Mouse (Mus musculus) frontal cortex, postnatal 10 days (tissue): Measurements from ENCODE around the gene Megf9.

Source experiments
- DNase-seq, 2 experiments: peaks; one replicate each; pipeline ENCODE4 v3.0.0; 2022; ENCODE audit warnings: low spot score in 2 of 2, mixed read lengths in 1 of 2

The Megf9 gene

DNA sequence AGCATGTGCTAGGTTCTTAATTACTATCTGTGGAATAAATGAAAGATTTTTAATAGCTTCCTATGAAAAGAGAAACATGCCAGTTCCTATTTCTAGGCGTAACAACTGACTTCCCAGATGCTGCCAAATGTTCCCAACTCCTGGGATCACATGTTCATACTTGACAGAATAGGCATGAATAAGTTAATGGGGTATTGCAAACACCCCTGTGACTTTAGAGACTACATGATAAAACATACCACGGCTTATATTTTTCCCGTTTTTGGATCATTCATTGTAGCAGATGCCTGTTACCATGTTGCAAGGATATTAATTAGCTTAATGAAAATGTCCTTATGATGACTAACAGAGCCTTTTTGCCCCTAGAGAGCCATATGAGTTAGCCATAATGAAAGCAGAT is 88.0 kb downstream of the Megf9 start:
- DNase-seq, result no peak

DNA sequence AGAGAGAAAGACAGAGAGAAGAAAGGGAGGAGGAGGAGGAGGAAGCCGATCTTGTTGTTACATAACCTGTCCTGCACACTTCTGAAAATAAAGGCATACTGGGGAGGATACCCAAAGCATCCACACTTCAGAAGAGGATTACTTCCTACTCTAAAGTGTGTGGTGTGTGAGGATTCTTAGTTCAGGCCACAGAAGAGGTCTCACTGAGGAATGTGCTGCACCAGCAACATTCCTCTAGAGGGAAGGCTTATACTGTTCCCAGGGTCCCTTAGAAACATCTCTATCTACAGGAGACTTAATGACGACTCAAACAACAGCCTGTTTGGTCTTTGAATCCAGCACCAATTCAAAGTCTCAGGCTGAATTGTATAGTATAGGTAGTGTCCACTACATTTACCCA is 114.6 kb downstream of the Megf9 start:
- DNase-seq, result no peak

- DNase-seq, result peak; percentile 25 to 29
Observed at GRCm38 (mm10) chr4:70412126-70412525, 122.7 kb downstream of the Megf9 start.

DNA sequence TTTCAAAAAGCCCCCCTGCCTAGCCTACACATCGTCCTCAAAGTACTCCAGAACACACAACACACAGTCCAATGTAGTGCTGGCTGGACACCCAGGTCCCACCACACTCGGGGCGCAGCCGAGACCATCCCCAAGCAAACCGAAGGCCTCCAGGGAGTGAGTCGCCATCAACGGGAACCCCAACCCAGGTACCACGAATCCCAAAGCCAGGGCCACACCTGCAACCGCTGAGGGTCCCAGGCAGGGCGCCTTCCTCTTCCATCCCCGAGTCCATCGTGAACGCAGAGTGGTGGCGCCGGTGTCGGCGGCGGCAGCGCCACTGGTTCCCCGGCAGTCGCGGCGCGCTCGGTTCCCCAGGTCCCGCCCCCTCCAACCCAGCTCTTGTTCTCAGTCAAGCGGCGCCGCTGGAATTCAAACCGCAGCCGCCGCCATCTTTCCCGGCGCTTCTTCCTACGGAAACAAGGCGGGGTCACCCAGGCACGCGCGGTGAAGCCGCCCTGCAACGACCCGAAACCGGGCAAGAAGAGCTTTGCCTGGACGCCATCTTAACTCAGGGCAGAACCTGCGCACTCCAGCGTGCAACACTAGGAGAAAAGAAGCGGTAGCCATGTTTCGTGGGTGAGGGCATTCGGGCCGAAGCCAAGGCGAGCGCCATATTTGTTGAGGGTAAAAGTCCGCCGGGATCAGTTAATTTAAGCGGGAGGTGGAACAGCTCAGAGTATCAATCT is 124.6 kb downstream of the Megf9 start, which contains the start of gene Cdk5rap2:
Gene Cdk5rap2 (minus strand): TSS at position 450 of the 728 bp plus-strand sequence.
- peak; percentile 96 to 97 for DNase-seq

DNA sequence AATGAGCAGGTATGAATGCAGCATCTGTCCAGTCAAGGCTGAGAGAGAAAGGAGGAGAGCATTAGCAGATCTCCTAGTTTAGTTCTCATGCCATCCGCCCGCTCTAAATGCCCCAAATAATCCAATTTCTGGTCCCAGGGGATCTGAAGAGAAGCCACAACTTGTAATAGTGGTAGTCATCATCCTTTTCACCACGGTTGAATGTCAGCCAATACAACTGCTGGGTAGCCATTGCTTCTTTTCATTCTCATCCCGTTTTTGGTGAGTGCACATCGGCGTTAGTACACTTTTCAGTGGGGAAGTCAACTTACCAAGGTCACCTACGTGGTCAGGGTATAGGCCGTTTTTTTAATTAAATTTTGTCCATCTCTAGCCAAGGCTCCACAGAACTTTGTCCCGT is 125.3 kb downstream of the Megf9 start:
- DNase-seq, result no peak

GRCm38 (mm10) chr4:70402109-70402819 is 132.5 kb downstream of the Megf9 start:
- peak; percentile 60 to 72 for DNase-seq

DNA sequence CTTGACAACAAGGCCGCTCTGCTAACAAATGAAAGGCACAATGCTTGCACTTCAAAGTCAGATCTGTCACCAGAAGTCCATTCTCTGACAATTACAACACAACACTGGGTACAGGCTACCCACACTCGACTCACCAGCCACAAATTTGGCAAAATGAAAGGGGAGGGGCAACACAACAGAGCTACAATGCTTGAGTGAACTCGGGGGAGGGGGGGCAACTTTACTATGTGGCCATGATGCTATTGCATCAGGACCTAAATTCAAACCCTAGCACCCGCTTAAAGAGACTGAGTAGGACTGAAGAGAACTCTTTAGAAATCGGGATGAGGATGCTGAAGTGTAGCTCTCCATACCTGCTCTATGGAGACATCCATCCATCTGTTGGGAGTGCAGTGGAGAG is 135.3 kb downstream of the Megf9 start:
- no peak for DNase-seq

DNA sequence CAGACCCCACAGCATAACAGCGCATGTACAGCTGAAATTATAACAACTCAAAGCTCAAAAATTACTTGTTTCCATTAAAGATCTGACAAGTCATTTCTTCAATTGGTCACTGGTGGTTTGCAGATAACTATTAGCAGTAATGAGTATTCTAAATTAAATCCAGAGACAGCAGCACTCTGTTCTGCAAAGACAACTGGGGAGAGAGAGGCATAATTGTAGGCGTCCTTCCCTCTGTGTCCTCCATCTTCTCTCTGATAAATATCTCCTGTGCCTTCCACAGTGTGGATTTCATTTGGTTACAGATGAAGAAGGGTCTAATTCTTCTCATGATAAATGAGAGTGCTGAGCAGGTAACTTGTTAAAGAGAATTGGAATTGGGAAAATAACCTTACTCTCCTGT is 135.7 kb downstream of the Megf9 start:
- DNase-seq, result no peak

DNA sequence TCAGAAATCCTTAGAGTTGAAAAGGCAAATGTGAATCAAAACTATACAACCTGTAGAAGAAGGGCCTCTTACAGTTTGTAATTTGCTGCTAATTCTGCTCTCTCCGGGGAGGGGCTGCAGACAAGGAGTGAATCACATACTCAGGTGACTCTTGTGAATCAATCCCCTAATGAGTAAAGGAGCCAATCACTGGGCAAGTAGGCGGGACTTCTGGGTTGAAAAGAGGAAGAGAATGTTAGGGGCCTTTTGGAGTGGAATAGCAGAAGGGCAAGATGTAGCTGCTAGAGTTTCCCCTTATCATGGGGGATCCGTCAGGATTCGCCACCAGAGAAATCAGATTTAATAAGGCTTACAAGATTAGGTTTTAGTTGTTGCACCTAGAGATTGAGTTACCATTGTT is 136.7 kb downstream of the Megf9 start:
- DNase-seq, result no peak

- no peak for DNase-seq
Observed at GRCm38 (mm10) chr4:70396701-70397100, 138.1 kb downstream of the Megf9 start.

- no peak for DNase-seq
Observed at GRCm38 (mm10) chr4:70394736-70395135, 140.1 kb downstream of the Megf9 start.

DNA sequence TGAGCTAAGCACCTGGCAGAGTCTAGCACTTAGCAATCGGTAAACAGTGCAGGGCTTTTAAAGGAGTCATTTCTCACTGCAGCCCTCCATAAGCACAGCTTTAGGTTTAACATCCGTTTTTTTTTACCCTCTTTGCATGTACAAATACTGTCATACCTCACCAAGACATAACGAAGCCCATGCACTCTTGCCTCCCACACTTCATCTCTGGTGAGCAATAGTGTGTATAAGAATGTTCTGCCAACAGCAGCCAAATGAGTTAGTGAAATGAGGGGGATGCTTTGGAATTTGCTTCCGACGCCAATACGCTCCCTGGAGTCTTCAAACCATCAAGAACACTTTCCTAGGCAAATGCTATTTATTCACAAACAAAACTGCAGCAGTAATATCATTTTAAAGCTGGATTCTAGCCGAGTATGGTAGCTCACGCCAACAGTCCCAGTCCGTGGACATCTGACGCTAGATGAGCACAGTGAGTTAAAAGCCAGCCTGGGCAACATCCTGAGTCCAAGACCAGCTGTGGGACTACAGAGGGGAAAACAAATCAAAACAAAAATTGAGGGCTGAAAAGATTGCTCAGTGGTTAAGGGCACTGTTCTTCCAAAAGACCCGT is 142.9 kb downstream of the Megf9 start:
- DNase-seq, result peak in 1 of 2 experiments; percentile 3

- DNase-seq, result no peak
Observed at GRCm38 (mm10) chr4:70391073-70391472, 143.7 kb downstream of the Megf9 start.

DNA sequence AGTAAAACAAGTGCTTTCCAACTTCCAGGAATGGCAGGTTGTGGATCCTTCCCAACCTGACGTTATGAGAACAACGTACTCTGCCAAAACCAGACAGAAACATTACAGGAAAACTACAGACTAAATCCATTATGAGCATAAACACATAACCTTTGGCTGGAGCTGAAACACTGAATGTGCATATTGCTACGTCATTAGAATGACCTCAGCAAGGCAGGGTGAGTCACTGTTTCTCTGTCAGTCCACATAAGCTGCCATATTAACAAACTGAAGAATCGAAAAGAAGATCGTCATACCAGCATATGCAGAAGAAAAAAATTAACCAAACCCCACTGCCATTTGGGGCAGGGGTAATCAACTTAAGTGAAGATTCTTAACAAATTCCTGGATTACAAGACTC is 148.6 kb downstream of the Megf9 start:
- DNase-seq, result no peak

- no peak for DNase-seq
Observed at GRCm38 (mm10) chr4:70377359-70377758, 157.4 kb downstream of the Megf9 start.
